Mouse (Mus musculus) effector memory CD4-positive, alpha-beta T cell, adult 7 months (primary cell): ENCODE results near the gene Anxa11. TPM values are rescaled to one million over a fixed set of nuclear protein-coding genes. Genes with fewer than 3 reads are reported as not detected.

Experiments
- polyA plus RNA-seq: library from polyadenylated mRNA; unstranded; fragments of 100-300 nt; shearing (Covaris generic); gene quantifications from one replicate; pipeline ENCODE4 v1.2.1, GENCODE M21; 2017

Gene Anxa11
- polyA plus RNA-seq, result 37.9 TPM

GRCm38 (mm10) chr14:25841991-25842687 is at the start of gene Anxa11:
Anxa11 (plus strand) TSS chr14:25842156.

GRCm38 (mm10) chr14:25903000-25903399 is 61.0 kb downstream of the Anxa11 start, which contains the start of gene Plac9a:
Plac9a (minus strand) TSS chr14:25903100.

GRCm38 (mm10) chr14:25927562-25927881 is 85.6 kb downstream of the Anxa11 start, which contains the start of gene Tmem254a:
Tmem254a (minus strand) TSS chr14:25927672.

Other genes starting within 250 kb of the Anxa11 start
- gene Ppif, start 148.0 kb upstream of the Anxa11 start, polyA plus RNA-seq, result 29.0 TPM
- gene Zcchc24, start 73.1 kb upstream of the Anxa11 start, polyA plus RNA-seq, result 1.2 TPM
- gene Plac9a, start 60.9 kb downstream of the Anxa11 start, polyA plus RNA-seq, result not detected
- 0.43 TPM for gene Tmem254a, start 85.5 kb downstream of the Anxa11 start, polyA plus RNA-seq
- 1.2 TPM for gene Cphx1, start 96.1 kb downstream of the Anxa11 start, polyA plus RNA-seq
- 0.62 TPM for gene Duxbl1, start 136.4 kb downstream of the Anxa11 start, polyA plus RNA-seq
- not detected for gene Gm9780, start 200.6 kb downstream of the Anxa11 start, polyA plus RNA-seq
- 16.0 TPM for gene Tmem254c, start 225.2 kb downstream of the Anxa11 start, polyA plus RNA-seq
- not detected for gene Cphx2, start 239.4 kb downstream of the Anxa11 start, polyA plus RNA-seq
- not detected for gene Cphx3, start 240.1 kb downstream of the Anxa11 start, polyA plus RNA-seq